Mouse (Mus musculus) retina, postnatal 7 days (tissue): ENCODE measurements around the gene Dnase2b.

Experiments used
- DNase-seq: peaks from one replicate; pipeline ENCODE4 v3.0.0-alpha.2; 2012; ENCODE audit warnings: low read depth, low spot score

Gene Dnase2b

GRCm38 (mm10) chr3:146616533-146617283 lies 1.3 kb upstream of the Dnase2b start:
- DNase-seq = no peak

DNA sequence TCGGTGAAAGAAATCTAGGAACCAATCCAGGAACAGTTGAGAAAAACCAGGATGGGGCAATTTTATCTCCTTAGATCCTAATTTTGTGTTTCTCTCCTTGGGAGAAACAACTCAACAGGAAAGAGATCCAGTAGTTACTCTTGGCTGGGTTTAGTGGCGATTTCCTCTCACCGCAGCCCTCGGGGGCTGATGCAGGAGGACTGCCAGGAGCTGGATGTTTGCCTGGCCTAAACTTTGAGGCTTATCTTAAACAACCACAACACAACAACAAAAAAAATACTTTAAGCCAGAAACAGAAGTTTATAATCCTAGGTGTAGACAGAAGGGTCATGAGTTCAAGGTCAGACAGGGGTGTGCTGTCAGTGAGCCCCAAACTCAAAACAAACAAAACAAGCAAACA lies 3.6 kb downstream of the Dnase2b start:
- no peak for DNase-seq

DNA sequence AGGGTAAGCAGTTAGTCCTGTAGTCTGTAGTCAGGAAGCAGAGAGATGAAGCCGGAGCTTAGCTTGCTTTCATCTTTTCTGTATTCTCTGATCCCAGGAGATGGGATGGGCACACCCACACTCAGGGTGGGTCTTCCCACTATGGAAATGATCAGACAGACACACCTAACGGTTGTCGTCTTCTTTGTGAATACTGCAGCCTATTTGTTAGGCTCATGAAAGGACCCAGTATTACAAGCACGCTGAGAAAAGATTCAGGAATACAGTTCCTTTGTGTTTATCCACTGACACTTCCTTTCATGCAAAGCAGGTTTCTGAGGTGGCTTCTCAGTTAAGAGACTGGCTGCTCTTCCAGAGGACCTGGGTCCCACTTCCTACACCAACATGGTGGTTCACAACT lies 4.1 kb downstream of the Dnase2b start:
- DNase-seq = no peak

- DNase-seq = no peak
These were observed 5.1 kb downstream of the Dnase2b start for GRCm38 (mm10) chr3:146610322-146610721.

DNA sequence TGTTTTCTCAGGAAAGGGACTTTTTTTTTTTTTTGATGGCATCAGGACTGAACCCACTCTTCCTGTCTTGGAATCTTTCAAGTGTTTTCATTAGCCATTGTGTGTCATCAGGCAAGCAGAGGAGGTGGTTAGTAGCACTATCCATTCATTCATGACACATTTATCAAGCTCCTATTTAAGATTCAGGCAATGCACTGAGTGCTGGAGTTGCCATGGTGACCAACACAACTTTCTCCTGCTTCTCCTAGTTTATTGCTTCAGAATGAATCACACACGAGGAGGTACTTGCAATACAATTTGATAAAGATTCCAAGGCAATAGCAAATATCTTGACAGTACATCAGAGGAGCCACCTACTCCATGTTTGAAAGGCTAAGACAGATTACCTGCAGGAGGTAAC lies 8.0 kb downstream of the Dnase2b start:
- DNase-seq = no peak

DNA sequence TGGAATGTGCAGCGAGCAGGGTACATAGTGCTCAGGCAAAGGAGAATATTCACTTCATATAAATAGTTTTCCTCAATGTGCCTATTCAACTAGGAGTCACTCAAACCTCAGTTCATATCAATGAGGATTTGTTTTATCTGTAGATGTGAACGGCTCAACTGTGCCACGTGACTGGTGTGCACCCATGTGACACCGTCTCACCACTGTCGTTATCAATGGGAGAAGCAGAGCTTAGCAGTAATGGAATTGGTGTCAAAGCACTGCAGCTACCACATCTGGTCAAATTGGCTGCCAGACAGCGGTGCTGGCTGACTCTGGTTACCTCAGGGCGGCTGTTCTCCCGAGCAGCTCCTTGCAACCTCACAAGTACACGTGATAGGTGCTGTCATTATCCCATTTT lies 10.7 kb downstream of the Dnase2b start:
- DNase-seq = no peak

DNA sequence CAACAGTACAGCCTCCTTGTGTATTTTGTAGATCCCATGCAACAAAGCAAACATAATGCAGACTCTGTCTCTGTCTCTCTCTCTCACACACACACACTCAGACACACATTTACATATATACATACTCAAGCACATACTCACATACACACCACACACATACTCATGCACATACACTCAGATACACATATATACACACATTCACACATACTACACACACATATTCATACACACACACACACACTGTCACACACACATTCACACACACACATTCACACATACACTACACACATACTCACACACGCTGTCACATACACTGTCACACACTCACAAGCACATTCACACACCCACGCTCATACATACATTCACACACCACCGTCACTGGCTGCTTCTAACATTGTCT lies 12.9 kb downstream of the Dnase2b start:
- DNase-seq = no peak

GRCm38 (mm10) chr3:146601205-146601604 lies 14.2 kb downstream of the Dnase2b start:
- no peak for DNase-seq

- DNase-seq = no peak
These were observed 16.0 kb downstream of the Dnase2b start for GRCm38 (mm10) chr3:146599198-146599900.

- DNase-seq = no peak
These were observed 17.0 kb downstream of the Dnase2b start for GRCm38 (mm10) chr3:146598411-146598810.

GRCm38 (mm10) chr3:146596864-146597263 lies 18.5 kb downstream of the Dnase2b start:
- DNase-seq = no peak

GRCm38 (mm10) chr3:146596387-146596786 lies 19.0 kb downstream of the Dnase2b start:
- DNase-seq = no peak

- no peak for DNase-seq
These were observed 20.0 kb downstream of the Dnase2b start for GRCm38 (mm10) chr3:146595440-146595839.

DNA sequence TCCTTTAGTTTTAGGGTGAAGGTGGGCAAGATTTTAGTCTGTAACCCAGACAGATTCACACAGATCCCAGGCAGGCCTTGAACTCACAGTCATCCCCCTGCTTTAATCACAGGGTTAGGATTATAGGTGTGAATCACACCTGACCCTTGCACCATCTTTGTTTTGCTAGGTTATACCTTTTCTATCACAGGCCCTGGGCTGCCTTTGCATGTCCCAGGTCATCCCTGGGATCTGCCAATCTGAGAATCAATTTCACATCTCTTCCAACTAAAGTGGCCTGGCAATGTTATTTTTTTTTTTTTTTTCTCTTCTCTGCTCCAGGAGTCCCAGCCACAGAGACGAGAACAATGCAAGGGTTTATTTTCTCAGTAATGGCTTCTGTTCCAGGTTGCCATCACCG lies 23.8 kb downstream of the Dnase2b start:
- DNase-seq = no peak

GRCm38 (mm10) chr3:146591159-146591558 lies 24.2 kb downstream of the Dnase2b start:
- no peak for DNase-seq

DNA sequence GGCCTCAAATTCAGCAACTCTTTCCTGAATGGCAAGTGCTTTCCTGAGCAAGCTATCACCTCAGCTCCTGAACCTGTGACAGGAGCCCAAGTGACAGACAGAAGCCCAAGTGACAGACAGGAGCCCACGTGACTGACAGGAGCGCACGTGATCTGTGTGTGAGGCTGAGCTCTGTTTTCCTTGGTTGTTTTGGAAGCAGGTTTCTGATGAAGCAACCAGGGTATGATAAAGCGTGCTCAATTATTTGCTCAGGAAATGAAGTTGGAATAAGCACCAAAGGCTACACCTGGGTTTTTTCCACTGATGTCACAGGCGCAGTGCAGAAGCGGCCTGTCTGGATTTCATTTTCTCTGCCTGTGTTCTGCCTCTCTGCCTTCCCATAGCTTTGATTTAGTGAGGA lies 25.9 kb downstream of the Dnase2b start:
- DNase-seq = no peak

DNA sequence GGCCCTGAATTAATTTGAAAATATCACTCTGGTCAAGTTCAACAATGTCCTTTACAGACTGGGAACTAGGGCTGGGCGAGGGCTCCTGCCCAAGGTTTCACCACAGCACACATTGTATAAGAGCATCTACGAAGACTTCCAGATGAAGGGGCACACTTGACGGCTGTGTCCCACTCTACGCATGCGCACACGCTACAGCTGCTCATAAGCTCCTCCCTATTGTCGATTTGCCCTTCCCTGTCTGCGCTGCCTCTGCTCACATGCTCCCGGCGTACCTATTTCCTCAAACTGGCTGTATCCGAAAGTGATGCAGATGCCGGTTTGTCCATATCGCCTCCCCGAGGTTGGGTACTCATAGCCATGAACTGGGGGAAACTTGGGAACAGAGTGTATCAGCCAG lies 28.8 kb downstream of the Dnase2b start:
- no peak for DNase-seq

DNA sequence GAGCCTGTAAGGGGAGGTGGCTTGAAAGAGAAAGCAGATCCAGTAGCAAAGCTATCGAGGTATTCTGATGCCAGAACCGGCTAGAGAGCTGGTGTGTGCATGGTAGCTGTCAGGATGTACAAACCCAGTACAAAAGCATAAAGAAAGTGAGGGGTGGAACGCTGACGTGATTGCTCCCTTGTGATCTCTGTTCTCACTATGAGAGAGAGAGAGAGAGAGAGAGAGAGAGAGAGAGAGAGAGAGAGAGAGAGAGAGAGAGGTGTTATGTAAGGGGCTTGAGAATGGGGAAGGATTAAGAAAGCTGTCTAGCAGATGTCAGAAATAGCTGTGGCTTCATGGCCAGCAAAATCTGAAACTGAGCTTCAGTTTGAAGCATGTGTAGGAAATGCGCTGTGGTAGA lies 31.5 kb downstream of the Dnase2b start:
- DNase-seq = no peak

- DNase-seq = no peak
These were observed 31.9 kb downstream of the Dnase2b start for GRCm38 (mm10) chr3:146583478-146583877.

DNA sequence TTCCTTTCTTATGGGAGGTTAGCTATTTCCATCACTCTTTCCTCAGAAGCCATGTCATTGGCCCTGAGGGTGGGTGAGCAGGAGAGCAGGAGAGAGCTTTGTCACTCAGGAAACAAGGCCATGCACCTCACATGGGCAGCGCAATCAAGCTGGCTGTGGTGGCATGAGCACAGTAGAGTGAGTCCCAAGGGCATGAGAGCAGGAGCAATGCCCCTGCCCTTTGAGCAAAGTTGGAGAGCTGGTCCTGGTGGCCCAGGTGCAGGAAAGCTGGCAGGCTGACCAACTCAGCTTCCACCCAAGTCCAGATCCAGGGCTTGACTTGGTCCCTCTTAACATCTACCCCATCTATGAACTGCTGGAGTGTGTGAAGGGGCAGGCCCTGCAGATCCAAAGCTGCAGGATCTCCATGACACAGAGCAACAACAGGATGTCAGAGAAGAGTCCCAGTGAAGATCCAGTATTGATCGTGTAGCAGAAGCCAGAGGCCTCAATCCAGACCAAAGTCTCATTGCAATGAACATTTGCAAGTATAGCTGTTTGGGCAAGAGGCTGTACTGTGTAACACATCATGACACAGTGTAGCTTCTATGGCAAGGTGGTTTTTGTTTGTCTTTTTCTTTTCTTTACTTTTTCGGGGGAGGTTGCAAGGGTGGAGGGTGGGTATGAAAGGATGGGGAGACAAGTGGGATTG lies 35.2 kb downstream of the Dnase2b start:
- DNase-seq = no peak

- DNase-seq = no peak
These were observed 37.8 kb downstream of the Dnase2b start for GRCm38 (mm10) chr3:146577591-146577990.

DNA sequence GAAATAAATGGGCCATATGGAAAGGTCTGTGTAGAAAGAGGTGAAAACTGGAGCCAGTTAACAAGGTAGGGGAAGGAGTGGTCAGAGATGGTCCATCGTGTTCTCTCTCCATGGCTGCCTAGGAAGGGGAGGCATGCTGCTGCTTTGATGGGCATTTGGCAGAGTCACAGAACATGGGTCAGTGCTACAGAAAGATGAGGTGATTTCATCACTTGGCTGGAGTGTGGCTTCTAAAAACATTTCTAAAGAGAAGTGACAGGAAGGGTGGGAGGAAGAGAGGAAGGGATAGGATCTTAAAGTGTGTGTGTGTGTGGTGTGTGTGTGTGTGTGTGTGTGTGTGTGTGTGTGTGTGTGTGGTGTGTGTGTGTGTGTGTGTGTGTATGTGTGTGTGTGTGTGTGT lies 44.1 kb downstream of the Dnase2b start:
- DNase-seq = no peak

- DNase-seq = no peak
These were observed 44.5 kb downstream of the Dnase2b start for GRCm38 (mm10) chr3:146570939-146571338.
